Mouse (Mus musculus): Measurements from ENCODE around the gene Tgfbr2. TPM values are rescaled to one million over a fixed set of nuclear protein-coding genes. Genes with fewer than 3 reads are reported as not detected.
A peak's percentile ranks its signal among the peaks of the same experiment; 100 is the strongest.

Gene Tgfbr2
- total RNA-seq, 2 experiments from 2014 or later = 65.0 to 70.8 TPM

DNA sequence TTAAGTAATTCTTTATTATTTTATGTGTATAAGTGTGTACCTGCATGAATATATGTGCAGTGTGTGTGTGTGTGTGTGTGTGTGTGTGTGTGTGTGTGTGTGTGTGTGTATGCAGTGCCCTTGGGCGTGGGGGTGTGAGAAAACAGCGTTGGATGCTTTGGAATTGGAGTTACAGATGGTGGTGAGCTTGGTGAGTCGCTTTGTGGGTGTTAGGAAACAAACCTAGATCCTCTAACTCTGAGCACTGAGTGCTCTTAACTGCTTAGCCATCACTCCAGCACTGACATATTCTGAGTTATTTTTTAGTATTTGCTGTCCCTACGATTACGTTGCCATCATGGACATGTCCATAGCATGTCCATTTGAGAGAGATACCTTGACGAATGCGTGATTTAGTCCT is 59.3 kb downstream of the Tgfbr2 start:
- no peak for DNase-seq

DNA sequence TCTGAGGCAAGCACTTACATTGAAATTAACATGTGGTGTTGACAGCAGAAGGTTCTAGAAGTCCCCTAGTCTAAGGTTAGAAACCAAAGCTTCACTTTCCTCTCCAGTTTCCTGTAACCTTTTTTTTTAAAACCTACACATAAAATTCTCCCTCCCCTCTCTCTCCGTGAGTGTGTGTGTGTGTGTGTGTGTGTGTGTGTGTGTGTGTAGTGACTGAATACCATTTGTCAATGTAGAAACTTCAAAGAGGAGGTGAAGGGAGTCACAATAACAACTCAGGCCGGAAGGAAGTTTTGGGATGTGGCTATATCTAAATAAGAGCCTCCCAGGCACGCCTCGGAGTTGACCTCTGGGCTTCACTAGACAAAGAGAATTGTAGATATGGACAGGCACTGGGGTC is 60.8 kb downstream of the Tgfbr2 start:
- peak; percentile 20 for DNase-seq

DNA sequence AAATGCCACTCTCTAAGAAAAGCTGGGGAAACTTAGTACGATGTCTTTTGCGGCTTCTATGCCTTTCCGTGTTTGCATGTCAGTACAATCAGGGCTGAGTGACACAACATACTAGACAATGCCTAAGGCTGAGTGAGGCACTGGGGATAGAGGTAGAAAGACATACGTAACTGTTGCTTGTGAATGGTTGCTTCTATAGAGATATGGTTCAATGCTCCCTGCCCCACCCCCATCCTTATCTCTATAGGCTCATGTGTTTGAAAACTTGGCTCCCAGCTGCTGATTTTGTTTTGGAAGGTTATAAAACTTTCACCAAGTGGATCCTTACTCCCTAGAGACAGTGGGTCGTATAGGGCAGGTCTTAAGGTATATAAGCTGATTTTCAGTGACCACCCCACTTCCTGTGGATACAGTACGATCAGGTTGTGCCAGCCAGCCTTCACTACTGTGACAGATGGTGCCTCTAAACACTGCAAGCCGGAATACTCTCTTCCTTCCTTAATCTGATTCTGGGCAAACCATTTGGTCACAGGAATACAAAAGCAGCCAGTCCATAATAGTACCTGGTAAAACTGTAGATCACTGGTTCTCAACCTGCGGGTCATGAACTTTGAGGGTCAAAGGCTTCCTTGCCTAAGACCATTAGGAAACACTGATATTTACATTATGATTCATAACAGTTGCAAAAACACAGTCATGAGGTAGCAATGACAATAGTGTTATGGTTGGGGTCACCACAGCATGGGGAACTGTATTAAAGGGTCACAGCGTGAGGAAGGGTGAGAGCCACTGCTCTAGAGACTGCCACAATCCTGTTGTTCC is 63.8 kb downstream of the Tgfbr2 start:
- no peak for DNase-seq

DNA sequence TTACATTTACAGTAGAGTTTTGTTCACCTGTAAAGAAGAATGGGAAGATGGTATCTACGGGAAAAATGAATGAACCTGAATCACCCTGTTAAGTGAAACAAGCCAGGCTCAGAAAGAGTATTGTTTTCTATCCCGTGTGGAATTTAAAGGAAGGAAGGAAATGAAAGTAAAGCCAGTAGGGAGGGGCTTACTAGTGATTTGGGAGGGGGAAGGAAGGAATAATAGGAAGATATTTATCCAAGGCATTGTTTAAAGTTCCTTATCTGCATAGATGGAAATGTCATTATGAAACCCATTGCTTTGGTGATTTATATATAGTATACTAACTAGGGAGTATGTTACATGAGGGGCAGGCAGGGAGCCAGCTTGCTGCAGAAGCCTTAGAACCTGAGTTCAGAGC is 66.4 kb downstream of the Tgfbr2 start:
- no peak for DNase-seq

DNA sequence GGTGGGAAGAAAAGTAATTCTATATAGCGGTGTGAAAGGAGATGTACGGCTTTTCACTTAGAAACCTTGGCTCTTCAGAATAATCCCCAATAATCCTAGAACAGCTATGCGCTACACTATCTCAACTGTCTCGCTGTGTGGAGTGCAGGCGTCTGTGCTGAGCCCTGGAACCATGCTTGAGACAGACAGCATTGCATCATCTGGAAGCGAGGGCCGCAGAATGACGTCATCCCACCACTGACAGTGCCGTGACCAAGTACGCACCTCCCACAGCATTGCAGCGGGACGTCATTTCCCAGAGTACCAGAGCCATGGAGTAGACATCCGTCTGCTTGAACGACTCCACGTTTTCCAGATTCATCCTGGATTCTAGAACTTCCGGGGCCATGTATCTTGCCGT is 70.4 kb downstream of the Tgfbr2 start:
- DNase-seq = no peak

DNA sequence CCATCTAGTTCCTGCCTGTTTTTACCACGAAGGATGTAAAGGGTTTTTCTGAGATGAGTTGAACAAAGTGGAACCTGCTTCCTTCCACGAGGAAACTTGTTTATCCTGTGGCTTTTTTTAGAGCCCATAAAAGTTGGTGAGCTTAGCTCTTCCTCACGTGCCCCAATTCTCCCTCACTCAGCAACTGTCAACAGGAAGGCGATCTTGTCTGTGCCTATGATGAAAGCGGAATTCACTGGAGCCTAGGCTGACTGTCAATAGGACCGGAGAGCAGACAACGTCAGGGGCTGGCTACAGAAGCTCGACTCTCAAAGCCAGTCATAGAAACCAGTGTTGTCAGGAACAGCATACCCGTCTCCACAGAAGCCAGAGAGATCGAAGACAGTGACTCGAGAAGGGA is 73.3 kb downstream of the Tgfbr2 start:
- DNase-seq = no peak

DNA sequence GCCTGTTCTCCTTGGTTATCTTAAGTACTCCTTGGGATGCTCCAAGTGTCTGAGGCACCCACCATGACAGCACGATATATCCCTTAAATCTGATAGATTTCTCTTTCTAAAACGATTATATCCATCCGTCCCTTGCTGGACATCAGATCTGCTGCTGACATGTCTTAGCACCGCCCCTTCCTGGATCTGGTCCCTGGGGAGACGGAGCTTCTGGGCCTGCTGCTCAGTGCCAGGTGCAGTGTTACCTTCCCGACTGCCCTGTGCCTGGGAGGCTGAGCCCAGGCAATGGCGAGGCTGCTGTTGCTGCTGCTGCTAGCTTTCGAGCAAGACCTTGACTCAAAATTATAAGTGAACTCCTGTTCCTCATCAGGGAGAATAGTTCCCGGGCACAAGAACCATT is 75.1 kb downstream of the Tgfbr2 start:
- DNase-seq = no peak

DNA sequence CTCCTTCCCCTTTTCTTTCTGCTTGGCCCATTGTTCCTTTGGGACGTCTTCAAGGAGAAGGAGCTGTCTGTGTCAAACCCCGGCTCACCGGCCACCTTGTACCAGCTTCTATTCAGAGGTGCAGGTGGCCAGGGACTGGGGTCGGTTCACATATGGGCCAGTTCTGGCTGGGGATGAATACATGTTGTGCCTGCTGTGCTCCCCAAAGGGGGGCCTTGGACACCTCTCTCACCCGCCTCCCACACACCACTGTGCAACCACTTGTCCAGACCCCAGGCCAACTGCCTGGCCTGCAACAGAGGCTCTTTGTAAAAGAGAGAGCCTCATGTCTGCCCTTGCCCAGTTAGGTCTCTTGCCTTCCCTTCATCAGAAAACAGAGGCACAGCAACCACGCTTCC is 75.6 kb downstream of the Tgfbr2 start:
- DNase-seq = no peak

DNA sequence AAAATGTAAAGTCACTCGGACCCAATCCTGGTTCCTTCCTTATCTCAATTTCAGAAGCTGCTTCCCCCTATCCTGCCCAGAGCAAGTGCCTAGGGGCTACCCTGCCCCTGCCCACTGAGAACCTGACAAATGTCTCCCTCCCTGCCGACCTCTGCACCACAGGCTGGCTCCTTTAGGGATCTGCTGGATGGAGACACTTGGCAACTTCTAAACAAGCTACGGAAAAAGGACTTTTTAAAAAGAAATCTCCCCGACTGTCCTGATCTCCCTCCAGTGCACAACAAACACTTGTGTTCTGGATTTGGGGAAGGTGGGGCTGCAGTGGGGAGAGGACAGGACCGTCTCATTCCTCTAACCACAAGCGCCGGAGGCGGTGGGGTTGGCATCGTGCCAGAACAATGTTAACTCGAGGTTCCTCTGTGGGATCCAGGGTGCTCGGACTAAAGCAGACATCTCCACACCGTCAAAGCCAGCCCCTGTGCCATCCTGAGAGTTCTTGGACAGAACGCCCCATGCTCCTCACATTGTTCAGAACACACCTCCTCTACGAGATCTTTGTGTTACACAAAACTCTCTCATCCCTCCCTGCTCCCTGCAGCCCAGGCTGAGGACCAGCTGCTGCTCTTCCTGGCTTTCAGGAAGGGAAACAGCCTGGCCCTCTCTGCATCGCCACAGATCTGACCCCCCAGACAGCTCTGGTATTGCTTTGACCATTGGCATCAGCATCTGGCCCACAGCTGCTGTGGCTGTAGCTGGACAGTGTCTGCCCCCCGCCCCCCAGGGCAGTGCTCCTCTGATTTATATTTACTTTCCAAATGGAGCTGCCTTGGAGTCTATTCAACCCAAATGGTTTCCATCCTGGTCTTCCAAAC is 76.2 kb downstream of the Tgfbr2 start:
- DNase-seq = peak; percentile 69

DNA sequence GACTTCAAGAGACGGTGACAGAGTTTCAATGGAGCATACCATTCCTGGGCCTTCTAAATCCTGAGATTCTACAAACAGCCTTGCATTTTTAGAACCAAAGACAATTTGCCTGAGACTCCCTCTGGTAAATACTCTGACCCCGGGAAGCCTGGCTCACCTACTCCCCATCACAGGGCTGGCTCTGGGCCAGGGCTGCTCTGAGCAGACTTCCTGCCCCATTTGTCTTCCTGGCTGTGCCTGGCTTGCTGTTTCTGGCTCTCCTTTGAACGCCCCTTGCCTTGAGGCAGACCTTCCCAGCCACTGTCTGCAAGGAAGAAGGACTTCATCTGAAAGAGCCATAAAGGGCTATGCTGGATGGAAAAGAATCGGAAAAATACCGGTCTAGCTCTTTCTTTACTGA is 83.2 kb downstream of the Tgfbr2 start:
- peak; percentile 83 for DNase-seq

DNA sequence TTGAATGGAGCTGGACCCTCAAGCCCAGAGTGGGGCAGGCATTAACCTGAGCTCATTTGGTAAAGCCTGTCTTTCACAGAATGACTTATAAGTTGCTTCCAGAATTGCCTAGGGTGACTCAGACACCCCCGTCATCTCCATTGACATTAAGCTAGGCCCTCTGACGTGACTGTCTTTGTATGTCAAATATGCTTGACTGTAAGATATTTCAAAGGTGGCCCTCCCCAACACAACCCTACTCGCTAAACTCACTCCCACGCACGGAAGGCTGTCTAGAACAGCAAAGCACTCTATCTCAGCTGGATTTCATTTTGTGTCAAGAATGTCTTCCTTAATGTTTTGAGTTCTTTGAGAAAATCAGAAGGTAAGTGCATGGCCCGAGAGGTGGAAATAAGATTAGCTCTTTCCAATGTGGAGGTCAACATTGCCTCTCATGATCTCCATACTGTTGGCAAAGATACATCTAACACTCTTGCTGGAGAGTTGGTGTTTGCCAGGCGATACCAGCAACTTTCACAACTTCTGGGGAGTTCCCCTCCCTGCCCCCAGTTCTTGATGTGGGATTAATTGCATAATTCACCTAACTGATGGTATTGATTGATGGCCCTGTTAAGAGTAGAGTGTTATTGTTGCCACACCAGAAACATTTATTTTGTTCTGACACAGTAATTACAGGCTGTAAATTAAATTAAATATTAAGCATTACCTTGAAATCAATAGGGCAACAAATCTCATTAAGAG is 83.9 kb downstream of the Tgfbr2 start:
- DNase-seq = no peak

DNA sequence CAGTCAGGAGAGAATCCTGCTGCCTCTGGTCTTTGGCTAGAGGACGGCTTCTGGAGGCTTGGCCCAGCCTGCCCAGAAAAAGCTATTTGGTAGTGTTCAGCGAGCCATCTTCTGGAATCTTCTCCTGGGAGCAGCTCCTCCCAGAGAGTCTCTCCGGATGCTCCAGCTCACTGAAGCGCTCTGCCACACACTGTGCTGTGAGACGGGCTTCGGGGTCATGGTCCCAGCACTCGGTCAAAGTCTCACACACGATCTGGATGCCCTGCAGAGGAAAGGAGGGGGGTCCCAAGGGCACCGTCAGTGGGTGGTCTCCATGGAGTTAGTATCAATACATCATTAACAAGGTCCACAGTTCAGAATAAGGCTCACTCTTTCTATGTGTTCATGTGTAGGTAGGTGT is 84.9 kb downstream of the Tgfbr2 start:
- DNase-seq = no peak

DNA sequence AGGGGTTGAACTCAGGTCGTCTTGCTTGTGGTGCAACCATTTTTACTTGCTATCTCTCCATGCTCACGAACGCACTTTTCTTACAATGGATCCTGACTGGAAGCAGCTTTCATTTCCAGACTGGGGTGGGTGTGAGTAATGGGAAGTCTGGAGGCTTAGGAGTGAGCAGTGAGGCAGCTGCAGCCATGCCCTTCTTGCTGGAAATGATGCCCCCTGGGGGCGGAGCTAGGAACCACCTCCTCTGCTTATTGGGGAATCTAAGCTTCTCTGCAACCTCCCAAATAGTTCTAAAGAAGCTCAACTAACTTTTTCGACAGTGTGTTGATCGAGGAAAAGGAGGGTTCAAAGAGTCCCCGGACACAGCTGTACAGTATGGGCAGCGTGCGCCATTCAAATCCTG is 86.2 kb downstream of the Tgfbr2 start:
- peak; percentile 33 for DNase-seq

DNA sequence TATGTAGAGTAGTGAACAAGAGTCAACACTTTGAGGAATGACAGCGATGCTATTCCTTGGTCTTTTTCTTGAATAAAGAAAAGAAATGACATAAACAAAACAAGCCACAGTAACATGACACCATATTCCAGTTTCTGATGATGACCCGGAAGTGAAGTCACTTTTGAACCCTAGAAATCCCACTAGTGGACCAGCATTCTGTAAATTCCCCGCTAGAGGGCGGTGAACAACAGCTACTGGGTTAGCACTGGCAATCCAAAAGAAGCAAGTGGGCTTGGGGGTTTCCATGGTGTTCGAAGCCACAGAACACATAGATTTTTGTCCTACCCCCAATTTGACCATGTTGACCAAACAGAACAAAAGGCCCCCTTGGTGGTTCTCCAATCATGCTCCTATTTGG is 87.3 kb downstream of the Tgfbr2 start:
- peak; percentile 79 for DNase-seq

DNA sequence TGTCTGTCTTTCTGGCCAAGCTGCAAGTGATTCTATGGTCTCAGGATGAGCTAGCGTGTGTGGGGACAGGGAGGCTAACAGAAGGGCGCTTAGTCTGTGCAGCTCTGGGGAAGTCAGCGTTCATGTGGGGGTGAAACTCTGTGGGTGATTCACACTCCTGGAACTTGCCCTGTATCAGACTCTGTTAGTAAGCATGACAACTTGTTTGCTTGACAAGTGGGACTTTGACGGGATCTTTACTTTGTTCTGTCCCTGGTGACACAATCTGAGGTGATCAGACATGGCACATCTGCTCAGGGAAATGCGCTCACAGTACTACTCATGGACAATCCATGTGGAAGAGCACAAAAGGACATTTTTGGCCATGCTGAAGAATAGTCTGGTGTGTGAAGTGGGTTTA is 87.9 kb downstream of the Tgfbr2 start:
- no peak for DNase-seq

DNA sequence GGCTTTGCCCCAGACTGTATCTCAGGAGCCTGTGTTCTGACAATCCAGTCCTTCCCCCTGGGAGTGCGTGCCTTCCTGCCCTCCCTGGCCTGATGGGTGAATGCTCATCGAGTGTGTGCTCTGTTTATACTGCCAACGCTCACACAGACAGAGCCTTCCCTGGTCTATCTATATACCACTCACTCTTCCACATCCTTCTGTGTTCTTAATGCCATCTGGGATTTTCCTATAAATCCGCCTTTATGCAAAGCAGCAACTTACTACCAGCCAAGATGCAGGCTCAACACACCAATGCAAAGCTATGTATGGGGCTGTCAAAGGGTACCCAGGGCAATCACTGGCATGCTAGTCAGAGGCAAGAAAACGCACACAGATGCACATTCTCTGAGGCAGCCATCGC is 89.2 kb downstream of the Tgfbr2 start:
- DNase-seq = no peak

DNA sequence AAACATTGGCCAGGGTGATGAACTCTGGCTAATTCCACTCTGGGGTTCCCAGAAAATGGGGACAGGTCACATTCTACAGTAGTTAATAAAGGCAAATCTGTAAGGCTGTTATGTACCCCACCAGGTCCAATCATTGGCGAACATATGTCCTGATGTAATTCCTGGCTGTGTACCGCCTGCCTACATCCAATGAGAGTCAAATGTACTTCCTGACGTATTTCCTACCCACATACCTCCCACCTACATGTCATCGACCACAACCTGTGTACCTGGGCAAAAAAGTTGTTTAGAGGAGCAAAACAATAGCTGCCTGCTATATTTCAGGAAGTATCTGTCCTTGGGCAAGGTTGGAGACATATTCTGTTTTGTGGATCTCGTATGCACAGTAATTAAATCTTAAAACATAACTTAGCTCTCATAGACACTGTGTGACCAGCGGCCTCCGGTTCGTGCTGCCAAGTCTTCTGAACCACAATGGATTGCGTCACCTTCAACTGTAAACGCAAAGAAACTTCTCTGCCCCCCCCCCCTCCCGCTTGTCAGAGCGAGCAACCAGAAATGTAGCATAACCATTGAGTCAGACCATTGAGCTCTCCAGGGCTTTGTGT is 90.7 kb downstream of the Tgfbr2 start:
- no peak for DNase-seq

DNA sequence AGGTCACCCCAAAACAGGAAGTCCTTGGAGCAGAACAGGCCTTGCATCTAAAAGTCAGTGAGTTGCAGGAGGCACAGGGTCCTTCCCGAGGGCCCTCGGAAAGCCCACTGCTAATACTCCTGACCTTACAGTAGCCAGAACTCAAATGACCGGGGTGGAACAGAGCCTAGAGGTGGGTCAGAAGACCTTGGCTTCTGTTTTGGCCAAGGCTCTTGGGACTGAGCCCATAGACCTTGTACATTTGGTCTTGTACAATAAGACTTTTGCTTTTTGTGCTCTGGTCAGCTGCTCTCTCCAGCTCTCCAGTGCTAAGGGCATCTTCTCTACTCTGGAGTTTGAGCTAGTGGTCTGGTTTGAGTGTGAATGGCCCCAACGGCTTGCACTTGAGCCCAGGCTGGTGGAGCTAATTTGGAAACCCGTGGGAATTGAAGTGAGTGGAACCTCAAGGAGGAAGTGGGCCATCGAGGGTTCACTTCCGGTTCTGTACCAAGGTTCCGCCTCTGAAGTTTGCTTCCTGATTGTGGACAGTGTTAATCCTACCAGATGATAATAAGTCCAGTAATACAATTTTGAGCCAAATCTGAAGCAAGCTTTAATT is 91.3 kb downstream of the Tgfbr2 start:
- peak; percentile 45 for DNase-seq

DNA sequence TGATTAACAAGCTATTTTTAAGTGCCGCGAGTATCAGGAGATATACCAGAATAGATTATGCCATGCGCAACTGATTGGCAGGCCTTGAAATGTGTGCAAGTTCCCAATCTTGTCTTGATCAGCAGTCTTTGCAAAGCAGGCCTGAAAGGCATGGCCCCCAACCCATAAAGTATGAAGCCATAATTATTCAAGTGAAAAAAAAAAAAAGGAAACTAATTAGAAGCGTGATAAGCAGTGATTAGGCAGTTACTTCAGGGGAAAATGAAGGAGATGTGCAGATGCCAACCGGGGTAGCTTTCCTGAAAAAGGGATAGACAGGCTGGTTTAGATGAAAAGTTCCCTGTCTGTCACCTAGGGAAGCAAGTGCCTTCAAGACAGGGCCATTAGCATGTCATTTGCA is 91.9 kb downstream of the Tgfbr2 start:
- no peak for DNase-seq

DNA sequence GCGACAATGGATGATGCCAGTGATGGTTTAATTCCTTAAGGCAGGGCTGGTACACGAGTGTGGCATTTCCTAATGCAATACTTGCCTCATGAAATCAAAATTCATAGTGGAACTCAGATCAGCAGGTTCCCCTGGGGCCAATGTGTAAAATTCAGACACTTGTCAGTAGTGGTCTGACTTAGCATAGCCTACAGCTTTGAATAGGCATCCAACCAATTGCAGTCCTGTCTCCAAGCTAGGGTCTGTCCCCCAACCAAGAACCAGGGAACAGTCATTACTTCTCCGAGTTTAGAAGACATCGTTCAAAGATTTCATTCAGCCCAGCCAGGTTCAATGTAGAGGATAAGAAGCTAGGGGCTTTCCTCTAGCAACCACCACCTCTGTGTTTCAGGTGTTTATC is 93.4 kb downstream of the Tgfbr2 start:
- no peak for DNase-seq

DNA sequence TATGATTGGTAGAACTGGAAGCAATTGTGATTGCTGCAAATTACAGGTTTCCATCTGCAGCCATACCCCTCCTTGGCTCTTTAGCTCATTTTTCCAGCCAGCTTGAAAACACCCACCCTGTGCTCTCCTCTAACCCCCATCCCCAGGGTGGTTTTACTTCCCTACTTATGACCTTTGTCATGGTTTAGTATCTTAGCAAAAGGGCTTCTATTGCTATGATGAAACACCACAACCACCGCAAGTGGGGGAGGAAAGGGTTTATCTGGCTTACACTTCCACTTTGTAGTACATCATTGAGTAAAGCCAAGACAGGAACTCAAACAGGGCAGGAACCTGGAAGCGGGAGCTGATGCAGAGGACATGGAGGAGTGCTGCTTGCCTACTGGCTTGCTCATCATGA is 97.7 kb downstream of the Tgfbr2 start:
- DNase-seq = no peak

DNA sequence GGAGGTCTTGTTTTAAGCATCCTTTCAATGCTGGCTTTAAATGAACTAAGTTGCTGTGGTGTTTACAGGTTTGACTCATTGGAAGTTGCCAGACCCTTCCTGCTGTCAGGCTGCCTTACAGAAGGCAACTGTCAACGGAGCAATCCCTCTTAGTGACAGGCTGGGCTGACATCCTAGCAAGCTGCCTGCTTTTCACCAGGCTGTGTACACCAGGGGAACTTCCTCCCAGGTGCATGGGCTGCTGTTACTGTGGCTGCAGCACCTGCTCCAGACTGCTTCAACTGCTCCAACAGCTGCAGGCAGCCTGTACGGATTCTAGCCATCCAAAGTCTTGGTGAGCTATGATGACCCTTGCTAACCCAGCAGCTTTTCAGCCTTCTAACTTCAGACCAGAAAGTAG is 98.2 kb downstream of the Tgfbr2 start:
- DNase-seq = no peak
